Mouse (Mus musculus) 416B (cell line): ENCODE measurements around the gene Scgb2a2.
A peak's percentile ranks its signal among the peaks of the same experiment; 100 is the strongest.
"Not testable (repeated sequence)": the region's sequence is repeated elsewhere in the genome, so short reads cannot be mapped to it uniquely, and the experiment has no call there.

Source experiments
- DNase-seq: peaks from one replicate; pipeline ENCODE4 v3.0.0; 2011; ENCODE audit warnings: low read depth

Gene Scgb2a2

DNA sequence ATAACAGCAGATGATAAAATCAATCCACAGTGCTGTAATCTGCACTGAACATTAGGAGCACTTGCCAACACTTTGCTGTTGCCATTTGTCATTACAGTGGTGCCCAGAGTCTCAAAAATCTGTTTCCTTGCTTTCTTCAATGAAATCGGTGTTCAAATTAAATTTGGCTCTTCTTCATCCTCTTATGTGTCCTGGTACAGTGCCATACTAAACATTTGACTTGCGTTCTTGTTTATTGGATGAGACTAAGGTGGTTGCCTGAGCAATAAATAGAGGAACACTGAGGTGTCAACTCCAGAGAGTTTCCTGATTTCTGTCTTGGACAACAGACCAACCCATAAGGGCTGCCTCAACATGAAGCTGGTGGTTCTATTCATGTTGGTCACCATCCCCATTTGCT, at the start of gene Scgb2a2:
TSS of gene Scgb2a2 (plus strand) at position 301 of the 400 bp plus-strand sequence.
- no peak for DNase-seq

DNA sequence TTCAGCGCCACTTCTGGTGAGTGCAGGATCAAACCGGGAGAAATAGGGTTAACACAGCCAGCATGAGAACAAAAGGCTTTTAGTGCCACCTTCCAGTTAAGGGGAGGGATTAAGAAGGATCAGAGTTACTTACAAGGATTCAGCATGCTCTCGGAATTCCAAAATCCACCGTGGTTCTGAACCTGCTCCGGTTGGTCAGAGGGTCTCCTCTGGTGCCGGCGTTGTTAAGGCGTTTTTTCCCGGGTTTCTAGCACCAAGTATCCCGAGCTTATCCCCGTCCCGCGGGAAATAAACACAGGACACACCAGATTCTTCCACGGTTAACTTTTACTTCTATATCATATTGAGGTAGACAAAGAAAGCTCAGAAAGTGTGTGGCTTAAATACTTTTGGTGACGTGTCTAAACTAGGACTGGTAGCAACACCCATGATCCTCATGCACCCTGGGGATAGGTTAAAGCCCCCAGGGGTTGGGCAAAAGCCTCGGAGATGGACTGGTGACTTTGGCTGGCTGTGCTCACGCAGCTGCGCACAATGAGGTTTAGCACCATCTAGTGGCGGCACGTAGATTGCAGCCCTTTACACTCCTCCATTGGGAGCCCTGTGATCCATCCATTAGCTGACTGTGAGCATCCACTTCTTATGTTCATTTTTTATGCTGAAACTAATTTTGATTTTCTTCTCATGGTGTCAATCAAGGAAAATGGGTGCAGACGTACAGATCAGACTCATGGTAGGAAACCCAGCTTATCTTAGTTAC, 10.6 kb upstream of the Scgb2a2 start:
- DNase-seq, result peak; percentile 4

GRCm38 (mm10) chr19:9837341-9837715, 10.0 kb upstream of the Scgb2a2 start:
- no peak for DNase-seq

- DNase-seq, result peak; percentile 36
Observed at GRCm38 (mm10) chr19:9849368-9850075, 2.2 kb downstream of the Scgb2a2 start.

DNA sequence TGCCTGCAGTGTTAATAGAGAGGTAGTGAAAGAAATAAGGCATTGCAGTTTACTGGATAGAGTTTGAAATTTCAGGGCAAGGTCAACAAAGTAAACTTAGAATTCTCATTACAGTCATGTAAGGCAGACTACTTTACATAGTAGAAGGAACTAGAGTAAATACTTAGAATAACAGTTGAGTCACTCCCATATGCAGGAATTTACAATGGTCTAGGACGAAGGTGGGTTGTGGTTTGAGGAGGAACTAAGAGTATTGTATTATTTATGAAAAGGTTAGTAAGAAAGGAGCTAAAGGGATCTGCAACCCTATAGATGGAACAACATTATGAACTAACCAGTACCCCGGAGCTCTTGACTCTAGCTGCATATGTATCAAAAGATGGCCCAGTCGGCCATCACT, 13.5 kb downstream of the Scgb2a2 start:
- not testable (repeated sequence) for DNase-seq

GRCm38 (mm10) chr19:9864856-9865255, 17.5 kb downstream of the Scgb2a2 start:
- no peak for DNase-seq

- no peak for DNase-seq
Observed at GRCm38 (mm10) chr19:9865466-9865865, 18.1 kb downstream of the Scgb2a2 start.

- no peak for DNase-seq
Observed at GRCm38 (mm10) chr19:9878186-9878835, 30.9 kb downstream of the Scgb2a2 start.

- DNase-seq, result no peak
Observed at GRCm38 (mm10) chr19:9886348-9886747, 39.0 kb downstream of the Scgb2a2 start.

GRCm38 (mm10) chr19:9886771-9887170, 39.4 kb downstream of the Scgb2a2 start:
- DNase-seq, result no peak

DNA sequence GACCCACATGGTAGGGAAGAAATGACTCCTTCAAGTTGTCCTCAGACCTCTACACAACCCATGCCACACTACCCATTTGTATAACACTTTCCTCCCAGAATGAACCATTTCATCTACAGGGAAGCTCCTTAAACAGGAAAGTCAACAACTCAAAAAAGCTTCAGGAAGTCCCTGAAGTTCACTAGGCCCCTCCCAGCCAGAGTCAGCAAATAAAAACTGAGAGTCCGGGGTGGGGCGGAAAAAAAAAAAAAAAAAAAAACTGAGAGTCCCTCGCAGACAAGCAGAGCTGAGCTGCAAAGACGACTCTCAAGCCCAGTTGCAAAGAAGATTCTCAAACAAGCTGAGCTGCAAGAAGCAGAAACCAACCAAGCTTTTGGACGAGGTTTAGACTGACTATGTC, 48.7 kb downstream of the Scgb2a2 start:
- DNase-seq, result no peak

DNA sequence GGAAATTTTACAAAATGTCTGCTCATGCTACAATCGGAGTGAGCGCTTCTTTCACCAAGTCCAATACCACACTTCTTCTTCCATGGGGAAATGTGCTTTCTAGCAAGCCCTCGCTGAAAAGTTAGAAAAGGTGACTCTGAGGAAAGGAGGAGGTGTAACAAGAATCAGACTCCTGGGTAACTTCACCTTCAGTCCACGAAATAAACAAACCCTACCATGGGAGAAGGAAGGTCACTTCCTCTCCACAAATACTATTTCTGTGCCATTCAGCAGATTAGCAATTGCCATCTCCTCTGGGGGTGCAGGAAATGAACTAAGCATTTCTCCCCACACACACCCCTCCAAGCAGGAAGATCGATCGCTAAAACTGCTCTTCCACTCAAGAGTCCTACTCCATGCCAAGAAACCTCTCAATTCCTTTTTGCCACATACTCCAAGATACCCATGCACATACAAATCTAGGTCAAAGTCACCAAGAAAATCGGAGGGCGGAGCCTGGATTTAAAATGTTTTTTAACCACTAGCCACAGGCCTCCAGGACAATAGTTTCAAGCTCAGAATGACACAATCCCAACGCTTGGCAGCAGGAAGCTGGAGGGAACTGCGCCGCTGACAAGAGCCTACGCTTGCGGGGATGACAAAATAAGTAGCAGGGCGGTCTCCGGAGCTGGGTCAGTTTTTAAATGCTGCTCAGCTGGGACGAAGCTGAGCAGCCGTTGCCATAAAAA, 51.1 kb downstream of the Scgb2a2 start:
- DNase-seq, result peak; percentile 74

DNA sequence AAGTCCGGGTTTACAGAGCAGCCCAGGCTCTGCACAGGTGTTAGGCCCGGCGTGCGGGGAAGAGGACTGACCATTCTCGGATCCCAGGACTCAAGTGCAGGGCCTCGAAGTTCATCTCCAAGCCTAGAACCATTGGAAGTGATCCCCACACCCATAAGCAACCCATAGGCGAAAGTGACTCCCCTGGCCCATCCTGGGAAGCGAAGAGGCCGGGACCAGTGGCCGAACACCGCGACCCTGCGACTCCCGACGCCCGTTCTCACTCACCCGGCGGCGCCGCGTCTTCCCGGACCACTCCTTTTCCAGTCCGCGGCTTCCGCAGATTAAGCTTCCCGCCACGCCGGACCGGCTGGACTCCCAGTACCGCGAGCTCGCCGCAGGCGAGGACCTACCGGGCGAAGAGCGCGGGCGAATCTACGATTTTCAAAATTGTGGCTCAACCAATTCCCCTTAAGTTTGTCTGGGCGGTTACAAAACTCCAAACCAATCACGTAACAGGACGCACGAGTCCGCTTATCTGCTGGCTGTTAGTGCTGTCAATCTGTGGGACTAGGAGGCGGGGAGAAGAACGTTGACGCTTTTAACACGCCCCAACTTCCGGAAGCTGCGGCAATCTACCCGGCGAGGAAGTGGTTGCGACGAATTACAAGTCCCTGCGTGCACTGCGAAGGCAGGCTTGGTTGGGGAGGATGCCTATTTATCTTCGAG, 51.9 kb downstream of the Scgb2a2 start, which contains the start of gene Incenp:
TSS of gene Incenp (minus strand) at position 480 of the 708 bp plus-strand sequence.
- peak; percentile 100 for DNase-seq

DNA sequence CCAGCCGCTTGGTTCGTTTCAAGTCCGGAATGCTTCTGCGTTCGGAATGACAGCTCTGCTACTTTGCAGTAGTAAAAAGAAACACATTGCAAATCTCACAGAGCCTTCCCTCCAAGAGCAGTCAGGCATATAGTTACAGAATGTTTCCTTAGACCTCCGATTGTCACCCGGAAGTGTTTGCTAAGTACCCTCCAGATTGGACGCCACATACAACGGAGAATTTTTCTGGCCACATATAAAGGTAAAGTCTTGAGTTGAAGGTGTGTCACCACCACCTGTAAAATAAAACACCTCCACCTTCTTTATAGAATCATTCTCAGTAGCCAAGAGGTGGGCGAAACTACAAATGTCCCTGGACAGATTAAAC, 52.4 kb downstream of the Scgb2a2 start:
- DNase-seq, result no peak

- not testable (repeated sequence) for DNase-seq
Observed at GRCm38 (mm10) chr19:9900696-9901095, 53.3 kb downstream of the Scgb2a2 start.
